Comparison of ENCODE assay signal across 10 mouse cellular contexts in the genomic region with DNA sequence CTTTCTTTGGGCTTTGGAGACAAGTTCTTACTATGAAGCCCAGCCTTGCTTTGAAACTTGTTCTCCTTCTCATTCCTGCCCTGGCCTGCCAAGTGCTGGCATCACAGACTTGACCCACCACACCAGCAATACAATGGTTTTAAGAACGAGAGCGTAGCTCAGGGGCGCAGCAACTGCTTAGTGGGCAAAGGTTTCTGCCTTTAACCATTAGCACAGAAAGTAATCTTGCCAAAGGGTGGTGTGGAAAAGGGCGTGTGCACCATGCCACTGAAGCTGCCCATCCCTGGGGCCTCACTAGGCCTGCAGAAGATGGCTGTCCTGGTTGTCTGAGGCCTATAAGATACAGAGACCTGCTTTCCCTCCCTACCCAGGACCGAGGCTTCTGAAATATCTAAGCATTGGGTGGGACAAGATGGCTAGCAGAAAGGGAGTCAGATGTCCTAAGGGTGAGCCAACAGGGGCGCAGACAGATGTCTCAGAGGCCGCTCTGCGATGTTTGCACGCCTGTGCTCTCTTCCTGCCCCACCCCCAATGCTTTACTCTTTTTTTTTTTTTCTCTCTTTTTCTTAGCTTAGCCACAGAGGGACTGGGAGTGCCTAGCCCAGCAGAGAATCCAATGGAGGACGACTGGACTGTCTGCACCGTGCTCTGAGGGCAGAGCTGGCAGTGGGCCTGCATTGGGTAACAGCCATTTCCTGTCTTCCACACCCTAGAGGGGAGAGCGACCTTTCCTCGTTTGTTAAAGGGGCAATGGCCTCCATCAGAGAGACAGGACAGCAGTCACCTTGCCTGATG. TPM values are rescaled to one million over a fixed set of nuclear protein-coding genes. Genes with fewer than 3 reads are reported as not detected.
DNase-seq lines count a peak whose midpoint lies in the region; ATAC-seq and TF ChIP-seq lines count a peak whose summit lies in the region.
"Had no signal": no experiment of that assay in that cellular context is flagged by ENCODE, and none has a peak within 500 bp of the region (broad histone marks: within the 10 kb centered on the region; RNA-seq: fewer than 3 reads in every experiment).

No protein-coding gene starts in this region.

- no peaks in the 10 kb centered on the region; the same call in 1 of the 2 replicates for H3K36me3 ChIP-seq in liver, embryonic 16.5 days (ENCODE audit: control insufficient read depth, insufficient read depth)
- H3K36me3 ChIP-seq: embryonic facial prominence, embryonic 15.5 days had no signal

- no peaks in the 10 kb centered on the region for H3K27me3 ChIP-seq in liver, embryonic 16.5 days (ENCODE audit: control insufficient read depth, insufficient read depth, low read depth, low read length)
- H3K27me3 ChIP-seq: embryonic facial prominence, embryonic 15.5 days had no signal

- H3K4me1 ChIP-seq in liver, embryonic 16.5 days (ENCODE audit: control insufficient read depth, low read depth, low read length), result peaks cover 56% of the 10 kb centered on the region

- no peaks in the 10 kb centered on the region for H3K9me3 ChIP-seq in liver, embryonic 16.5 days (replicated peaks; ENCODE audit: control insufficient read depth, low read length)
- H3K9me3 ChIP-seq: embryonic facial prominence, embryonic 15.5 days had no signal

- TF ChIP-seq CTCF in layer of hippocampus, adult 2 months (conservative IDR thresholded peaks at IDR 0.05), result no peak

- 0 out of 2 replicates have a peak, but pooled peaks have one; percentile 23 for ATAC-seq in erythroblast, adult 5-6 weeks (replicated peaks; ENCODE audit: low FRiP score, poor library complexity, severe bottlenecking)
- 0 out of 2 replicates have a peak, but pooled peaks have one; percentile 10 for ATAC-seq in liver, embryonic 16.5 days (ENCODE audit: low read depth)

- no peak overlapping the region for H3K4me2 ChIP-seq in liver, embryonic 16.5 days (ENCODE audit: low read depth, low read length)
- H3K4me2 ChIP-seq: embryonic facial prominence, embryonic 15.5 days; midbrain, embryonic 11.5 days had no signal

- intact Hi-C loops in left cerebral cortex, postnatal 4 days (cut with DNase I), result no loop called here

- no peak overlapping the region for H3K4me3 ChIP-seq in liver, embryonic 16.5 days (ENCODE audit: low read depth, low read length)
- no peak overlapping the region for H3K4me3 ChIP-seq in layer of hippocampus, adult 2 months
- H3K4me3 ChIP-seq: embryonic facial prominence, embryonic 15.5 days had no signal

- peak overlapping the region; percentile 6; the same call in 1 of the 2 replicates for H3K9ac ChIP-seq in liver, embryonic 16.5 days (ENCODE audit: low read depth, low read length)
- H3K9ac ChIP-seq: embryonic facial prominence, embryonic 15.5 days had no signal

- peak; percentile 27 for DNase-seq in left cerebral cortex, postnatal 4 days
- no peak for DNase-seq in left cerebral cortex, adult 11 months (ENCODE audit: low spot score)
- DNase-seq in thymus, postnatal 14 days, result peak; percentile 57
- no peak for DNase-seq in layer of hippocampus, adult 2 months (ENCODE audit: low spot score in 2 of 2)
- no peak for DNase-seq in layer of hippocampus, adult 9-10 months (ENCODE audit: low spot score)
- DNase-seq: cerebellum, adult 11 months had no signal

- H3K27ac ChIP-seq in liver, embryonic 16.5 days (ENCODE audit: low read length), result peak overlapping the region; percentile 40
- H3K27ac ChIP-seq in layer of hippocampus, adult 2 months, result no peak overlapping the region
- H3K27ac ChIP-seq: embryonic facial prominence, embryonic 15.5 days had no signal

- WGBS in liver, embryonic 16.5 days (ENCODE audit: insufficient replicate concordance), result 43% methylated on average over 13 of the region's 13 CpGs

RNA-seq across cellular contexts. Expression of a gene that starts 5.2 kb away (rescaled TPM):
- 10 to 100 TPM; 18.8 to 22.4 TPM for total RNA-seq in left cerebral cortex, postnatal 4 days (2021)
- 19.6 and 21.3 TPM in 2 replicates for total RNA-seq in erythroblast, adult 5-6 weeks (2015; ENCODE audit: low replicate concordance)
- total RNA-seq in erythroblast, adult 5-6 weeks (2017; ENCODE audit: low replicate concordance), result 5.6 and 9.9 TPM in 2 replicates
- polyA plus RNA-seq in liver, embryonic 16.5 days (2015; fragmentation: Nextera tagmentation; extraction: Ambion mirVana), result 20.2 and 21.5 TPM in 2 replicates
- 10 to 100 TPM; 15.3 to 15.5 TPM for total RNA-seq in layer of hippocampus, adult 2 months (2021)

Comparison
In these comparisons a context has a peak if more than half of its experiments do, and no peak if none do; other contexts are left out.
1. DNase-seq: peak in left cerebral cortex, postnatal 4 days (single experiment) and thymus, postnatal 14 days (single experiment); none in left cerebral cortex, adult 11 months (single experiment), layer of hippocampus, adult 2 months (0 of 2) and layer of hippocampus, adult 9-10 months (single experiment).